Mouse (Mus musculus) ES-E14 (cell line): ENCODE measurements at regions not wholly inside any gene's neighbourhood (a gene's known extent, or its start where the extent isn't known, plus 50 kb on each side); places are given as distances from the start of the nearest gene placed in this dataset.

ENCODE experiments used
- DNase-seq: peaks from one replicate; pipeline ENCODE4 v3.0.0-alpha.2; 2013; ENCODE audit warnings: low read depth, low spot score
- H3K27ac ChIP-seq: 2 replicates; pipeline ENCODE4 v1.5.1; 2012; ENCODE audit warnings: low read depth, mild to moderate bottlenecking, low read length, moderate library complexity, mixed read lengths; ENCODE audit not compliant: poor library complexity, insufficient read depth, severe bottlenecking
- H3K36me3 ChIP-seq: 2 replicates; pipeline ENCODE4 v1.6.1; 2012; ENCODE audit warnings: mild to moderate bottlenecking, low read length, moderate library complexity, mixed read lengths; ENCODE audit not compliant: control insufficient read depth, poor library complexity, insufficient read depth, severe bottlenecking
- H3K4me1 ChIP-seq, 2 experiments: fragments of 150-350 bp in 1 of 2; sonication (generic) in 1 of 2; 2 replicates each; pipeline ENCODE4 v1.6.1; 2012; ENCODE audit warnings: low read length in 2 of 2, mild to moderate bottlenecking in 1 of 2, mixed read lengths in 1 of 2; ENCODE audit not compliant: control insufficient read depth in 2 of 2, insufficient read depth in 2 of 2, poor library complexity in 1 of 2
- H3K4me3 ChIP-seq, 2 experiments: fragments of 150-350 bp in 1 of 2; sonication (generic) in 1 of 2; 2 replicates each; pipeline ENCODE4 v1.5.1; 2012; ENCODE audit warnings: low read length in 2 of 2, low read depth in 1 of 2, mild to moderate bottlenecking in 1 of 2, mixed read lengths in 1 of 2; ENCODE audit not compliant: insufficient read depth in 1 of 2, poor library complexity in 1 of 2, severe bottlenecking in 1 of 2
- H3K9ac ChIP-seq: 2 replicates; pipeline ENCODE4 v1.6.1; 2012; ENCODE audit warnings: low read depth, mild to moderate bottlenecking, low read length, mixed read lengths; ENCODE audit not compliant: poor library complexity, insufficient read depth, severe bottlenecking
- H3K9me3 ChIP-seq: fragments of 150-350 bp; sonication (generic); 2 replicates; pipeline ENCODE4 v1.6.1; 2012; ENCODE audit warnings: low read depth, mild to moderate bottlenecking, low read length; ENCODE audit not compliant: control insufficient read depth, insufficient read depth
- CHD2 ChIP-seq: IDR thresholded peaks from 2 replicates; pipeline ENCODE4 v1.6.1; 2014; ENCODE audit warnings: mild to moderate bottlenecking, low read depth, low read length, inconsistent platforms
- HCFC1 ChIP-seq: IDR thresholded peaks from 2 replicates; pipeline ENCODE4 v1.6.1; 2012; ENCODE audit warnings: low read length, inconsistent platforms, borderline replicate concordance; ENCODE audit not compliant: insufficient read depth
- MAFK ChIP-seq: IDR thresholded peaks from 2 replicates; pipeline ENCODE4 v1.6.1; 2014; ENCODE audit warnings: mild to moderate bottlenecking, low read depth, low read length, inconsistent platforms; ENCODE audit not compliant: insufficient read depth
- ZC3H11A ChIP-seq: IDR thresholded peaks from 2 replicates; pipeline ENCODE4 v1.6.1; 2012; ENCODE audit warnings: low read depth, mild to moderate bottlenecking, inconsistent platforms, low read length, borderline replicate concordance
- ZNF384 ChIP-seq: IDR thresholded peaks from 2 replicates; pipeline ENCODE4 v1.6.1; 2012; ENCODE audit warnings: low read depth, low read length, inconsistent platforms
- in situ Hi-C, 2 experiments: fragments of 600-800 bp; cut with MboI; formaldehyde crosslinking; loops; one replicate each; pipeline ENCODE4 v1.15.1; 2025; ENCODE audit warnings: low sequenced_read_pairs in 2 of 2, inconsistent platforms in 1 of 2; ENCODE audit not compliant: unreplicated experiment in 2 of 2

DNA sequence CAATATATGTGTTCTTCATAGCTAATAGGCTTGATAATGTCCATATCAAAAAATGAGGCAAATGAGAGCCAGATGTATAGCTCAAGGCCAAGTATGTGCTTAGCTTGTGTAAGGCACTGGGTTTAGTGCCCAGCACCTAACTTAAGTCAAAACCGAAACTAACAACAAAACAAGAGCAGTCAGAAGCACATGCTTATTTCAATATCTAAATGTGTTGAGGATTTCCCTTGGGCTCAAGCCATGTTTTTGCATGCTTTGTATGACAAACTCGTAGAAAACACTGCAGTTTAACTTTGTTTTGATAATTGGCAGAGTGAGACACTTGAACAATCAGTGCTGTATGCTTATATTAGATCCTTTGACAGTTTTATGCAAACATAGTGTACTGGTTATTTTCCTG is 148.7 kb downstream of the Gm5447 start:
- in situ Hi-C loops = no loop called here
- H3K27ac ChIP-seq = no peak overlapping the region
- no peak for TF ChIP-seq ZNF384
- TF ChIP-seq MAFK = no peak
- TF ChIP-seq CHD2 = no peak
- no peak for TF ChIP-seq ZC3H11A
- no peak for TF ChIP-seq HCFC1
- H3K4me1 ChIP-seq = no peaks in the 10 kb centered on the region
- no peak overlapping the region for H3K4me3 ChIP-seq
- no peak overlapping the region for H3K9ac ChIP-seq
- H3K9me3 ChIP-seq = no peaks in the 10 kb centered on the region
- H3K36me3 ChIP-seq = no peaks in the 10 kb centered on the region
- no peak for DNase-seq

DNA sequence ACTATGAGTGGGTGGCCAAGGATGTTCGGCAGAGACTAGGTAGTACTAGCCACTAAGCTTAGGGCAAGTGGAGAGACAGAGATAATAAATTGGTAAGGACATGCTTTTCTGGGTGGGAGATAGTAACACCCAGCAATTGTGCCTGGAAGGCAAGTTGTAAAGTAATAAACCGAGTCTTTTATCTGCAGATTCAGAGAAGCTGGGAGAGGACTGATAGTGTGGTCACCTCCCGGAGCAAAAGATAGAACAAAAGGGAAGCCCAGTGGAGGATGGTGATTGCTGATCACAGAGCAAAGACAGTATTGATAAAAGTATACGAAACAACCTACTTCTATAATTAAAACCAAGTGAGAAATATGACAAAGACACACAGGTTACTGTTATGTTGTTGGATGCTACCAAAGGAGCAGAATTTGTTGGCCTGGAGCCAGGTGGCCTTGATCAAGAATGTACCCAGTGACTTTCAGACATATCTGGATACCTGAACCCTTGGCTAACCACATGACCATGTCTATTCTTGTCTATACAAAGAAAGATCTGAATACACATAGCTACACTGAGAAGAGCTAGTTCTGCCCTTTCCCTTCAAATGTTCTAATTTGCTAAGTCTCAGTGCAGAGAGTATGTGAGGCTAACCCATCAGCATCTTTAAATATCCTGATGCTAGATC is 150.7 kb downstream of the Gm5447 start:
- Histone ChIP-seq H3K9me3 (no peaks in the 10 kb centered on the region), H3K36me3 (no peaks in the 10 kb centered on the region), H3K27ac (no peak overlapping the region), H3K4me3 (no peak overlapping the region), H3K9ac (no peak overlapping the region), H3K4me1 (no peaks in the 10 kb centered on the region)
- in situ Hi-C loops = no loop called here
- no peak for DNase-seq
- TF ChIP-seq MAFK (no peak), ZNF384 (no peak), CHD2 (no peak), ZC3H11A (no peak), HCFC1 (no peak)

DNA sequence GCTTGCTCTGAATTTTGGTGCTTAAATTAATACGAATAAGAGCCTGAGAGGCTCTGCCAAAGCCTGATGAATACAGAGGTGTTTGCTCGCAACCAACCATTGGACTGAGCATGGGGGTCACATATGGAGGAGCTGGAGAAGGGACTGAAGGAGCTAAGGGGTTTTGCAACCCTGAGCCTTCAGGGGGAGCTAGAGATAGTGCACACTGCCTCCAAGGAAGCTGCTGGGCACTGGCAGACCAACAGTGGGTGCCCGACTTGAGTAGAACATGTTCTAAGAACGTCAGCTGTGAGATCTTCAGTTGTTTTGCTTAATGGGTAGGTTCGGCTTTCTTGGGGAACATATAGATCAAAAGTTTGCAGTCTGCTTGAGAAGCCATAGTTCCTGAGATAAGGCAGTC is 158.5 kb downstream of the Gm5447 start:
- in situ Hi-C loops = no loop called here
- TF ChIP-seq ZC3H11A (no peak), ZNF384 (no peak), HCFC1 (no peak), MAFK (no peak), CHD2 (no peak)
- H3K36me3 ChIP-seq = no peaks in the 10 kb centered on the region

GRCm38 (mm10) chr13:31139686-31140085 is 165.7 kb downstream of the Gm5447 start:
- Histone ChIP-seq H3K4me3 (no peak overlapping the region), H3K9ac (no peak overlapping the region), H3K4me1 (no peaks in the 10 kb centered on the region), H3K36me3 (no peaks in the 10 kb centered on the region), H3K27ac (no peak overlapping the region), H3K9me3 (no peaks in the 10 kb centered on the region)
- TF ChIP-seq ZNF384 (no peak), ZC3H11A (no peak), CHD2 (no peak), HCFC1 (no peak), MAFK (no peak)
- DNase-seq = no peak
- in situ Hi-C loops = no loop called here

More for the DNA sequence above, 158.5 kb downstream of the Gm5447 start:
- DNase-seq = no peak
- Histone ChIP-seq H3K4me1 (no peaks in the 10 kb centered on the region), H3K4me3 (no peak overlapping the region), H3K9me3 (no peaks in the 10 kb centered on the region), H3K9ac (no peak overlapping the region), H3K27ac (no peak overlapping the region)

DNA sequence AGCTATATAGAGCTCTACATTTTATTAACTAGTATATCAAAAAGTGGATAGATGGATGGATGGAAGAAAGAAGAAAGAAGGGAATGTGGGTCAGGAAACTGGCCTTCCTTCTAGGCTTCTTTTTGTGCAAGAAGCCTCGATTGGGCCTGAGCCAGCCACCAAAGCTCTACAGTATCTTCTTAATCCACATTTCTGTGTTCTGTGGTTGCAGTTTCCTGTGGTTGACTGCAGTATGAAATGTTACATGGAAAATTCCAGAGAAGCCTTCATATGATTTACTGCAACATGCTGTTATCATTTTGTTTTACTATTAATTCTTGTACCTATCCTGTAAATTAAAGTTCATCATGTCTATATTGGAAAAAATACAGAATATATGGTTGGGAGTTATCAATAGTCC is 173.3 kb downstream of the Gm5447 start:
- H3K9me3 ChIP-seq = no peaks in the 10 kb centered on the region
- TF ChIP-seq CHD2 = no peak
- no peak for TF ChIP-seq ZC3H11A
- no peak for TF ChIP-seq ZNF384
- TF ChIP-seq MAFK = no peak
- TF ChIP-seq HCFC1 = no peak
- H3K9ac ChIP-seq = no peak overlapping the region
- no peak for DNase-seq
- no peaks in the 10 kb centered on the region for H3K36me3 ChIP-seq
- no peak overlapping the region for H3K4me3 ChIP-seq
- no peak overlapping the region for H3K27ac ChIP-seq
- in situ Hi-C loops = no loop called here
- no peaks in the 10 kb centered on the region for H3K4me1 ChIP-seq
